Mouse (Mus musculus): ENCODE results near the gene Pdpr. TPM values are rescaled to one million over a fixed set of nuclear protein-coding genes. Genes with fewer than 3 reads are reported as not detected.
"Not testable (repeated sequence)": the region's sequence is repeated elsewhere in the genome, so short reads cannot be mapped to it uniquely, and the experiment has no call there.

The Pdpr gene
- polyA plus RNA-seq, 1 experiment = 22.4 TPM

DNA sequence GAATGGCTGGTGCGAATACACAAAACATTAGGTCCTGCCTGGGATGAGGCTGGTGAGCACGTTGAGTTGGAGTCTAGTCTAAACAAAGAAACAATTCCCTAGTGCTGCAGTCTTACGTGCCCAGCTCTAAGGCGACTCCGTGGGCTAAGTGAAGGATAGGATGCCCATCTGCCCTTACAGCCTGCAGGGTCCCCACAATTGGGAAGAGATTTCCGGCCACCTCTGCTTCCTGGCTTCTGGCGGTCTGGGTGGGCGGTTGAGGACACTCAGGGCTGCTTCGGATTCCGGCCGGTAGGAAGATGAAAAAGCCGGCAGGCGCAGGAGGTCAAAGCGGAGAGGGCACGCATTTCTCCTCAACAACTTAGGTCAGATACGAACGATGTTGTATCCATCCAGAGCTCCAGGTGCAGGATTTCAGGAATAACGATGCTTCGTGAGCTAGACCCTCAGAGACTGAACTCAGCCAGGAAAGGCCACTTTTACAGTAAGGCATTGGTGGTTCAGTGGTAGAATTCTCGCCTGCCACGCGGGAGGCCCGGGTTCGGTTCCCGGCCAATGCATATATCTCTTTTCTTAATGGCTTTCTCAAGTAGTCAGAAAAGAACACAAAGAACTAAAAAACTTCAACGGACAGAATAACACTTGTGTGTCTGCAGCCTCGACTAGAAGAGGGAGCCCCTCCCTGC is 32.2 kb upstream of the Pdpr start:
- peak overlapping the region; percentile 59 for H3K9ac ChIP-seq (ENCODE audit: low read depth, poor library complexity, severe bottlenecking)
- H3K9me3 ChIP-seq (replicated peaks; ENCODE audit: control insufficient read depth, insufficient read depth, low read length, poor library complexity, severe bottlenecking) = no peaks in the 10 kb centered on the region
- 0 out of 2 replicates have a peak overlapping the region, but pooled peaks have one; percentile 5 for H3K27ac ChIP-seq (ENCODE audit: insufficient read depth, low read length)
- peaks cover 4% of the 10 kb centered on the region for H3K4me1 ChIP-seq (ENCODE audit: control insufficient read depth, insufficient read depth, low read length)
- peak overlapping the region; percentile 84 for H3K4me3 ChIP-seq (ENCODE audit: low read depth, low read length)
- H3K27me3 ChIP-seq (ENCODE audit: control insufficient read depth, insufficient read depth, low read length, poor library complexity, severe bottlenecking) = no peaks in the 10 kb centered on the region
- TF ChIP-seq CTCF (IDR thresholded peaks at IDR 0.05; ENCODE audit: low read depth, low read length) = no peak
- TF ChIP-seq EP300 (IDR thresholded peaks at IDR 0.05; ENCODE audit: insufficient read depth, low read depth, low read length) = 0 out of 2 replicates have a peak, but pooled peaks have one; percentile 28
- peaks cover 9% of the 10 kb centered on the region for H3K36me3 ChIP-seq (ENCODE audit: control insufficient read depth, insufficient read depth, low read length, poor library complexity, severe bottlenecking)

GRCm38 (mm10) chr8:111062893-111063292 is 31.5 kb upstream of the Pdpr start:
- Histone ChIP-seq H3K36me3 (ENCODE audit: control insufficient read depth, insufficient read depth, low read length, poor library complexity, severe bottlenecking) (peaks cover 4% of the 10 kb centered on the region), H3K4me1 (ENCODE audit: control insufficient read depth, insufficient read depth, low read length) (peaks cover 2% of the 10 kb centered on the region), H3K27me3 (ENCODE audit: control insufficient read depth, insufficient read depth, low read length, poor library complexity, severe bottlenecking) (no peaks in the 10 kb centered on the region), H3K27ac (ENCODE audit: insufficient read depth, low read length) (peak overlapping the region; percentile 48; the same call in 1 of the 2 replicates), H3K4me3 (ENCODE audit: low read depth, low read length) (no peak overlapping the region), H3K9ac (ENCODE audit: low read depth, poor library complexity, severe bottlenecking) (no peak overlapping the region), H3K9me3 (replicated peaks; ENCODE audit: control insufficient read depth, insufficient read depth, low read length, poor library complexity, severe bottlenecking) (no peaks in the 10 kb centered on the region)
- no peak for TF ChIP-seq CTCF (IDR thresholded peaks at IDR 0.05; ENCODE audit: low read depth, low read length)
- no peak for TF ChIP-seq EP300 (IDR thresholded peaks at IDR 0.05; ENCODE audit: insufficient read depth, low read depth, low read length)
- TF ChIP-seq POLR2A (IDR thresholded peaks at IDR 0.05; ENCODE audit: insufficient read depth, low read length) = no peak

DNA sequence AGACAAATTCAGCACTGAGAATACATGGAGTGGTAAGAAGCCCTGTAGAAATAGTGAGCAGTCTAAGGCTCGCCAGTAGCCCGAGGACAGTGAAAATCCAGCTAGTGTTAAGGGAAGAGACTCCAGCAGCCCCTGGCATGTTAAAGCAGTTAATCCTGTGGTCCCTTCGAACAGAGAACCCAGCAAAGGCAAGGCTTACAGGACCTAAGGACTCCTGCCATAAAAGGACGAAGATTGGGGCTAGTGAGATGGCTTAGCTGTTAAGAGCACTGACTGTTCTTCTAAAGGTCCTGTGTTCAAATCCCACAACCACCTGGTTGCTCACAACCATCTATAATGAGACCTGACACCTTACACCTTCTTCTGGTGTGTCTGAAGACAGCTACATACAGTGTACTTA is 28.1 kb upstream of the Pdpr start:
- no peak overlapping the region for H3K4me3 ChIP-seq (ENCODE audit: low read depth, low read length)
- H3K27ac ChIP-seq (ENCODE audit: insufficient read depth, low read length) = no peak overlapping the region
- no peak overlapping the region for H3K9ac ChIP-seq (ENCODE audit: low read depth, poor library complexity, severe bottlenecking)
- no peaks in the 10 kb centered on the region for H3K27me3 ChIP-seq (ENCODE audit: control insufficient read depth, insufficient read depth, low read length, poor library complexity, severe bottlenecking)
- no peaks in the 10 kb centered on the region for H3K9me3 ChIP-seq (replicated peaks; ENCODE audit: control insufficient read depth, insufficient read depth, low read length, poor library complexity, severe bottlenecking)
- TF ChIP-seq POLR2A (IDR thresholded peaks at IDR 0.05; ENCODE audit: insufficient read depth, low read length) (no peak), EP300 (IDR thresholded peaks at IDR 0.05; ENCODE audit: insufficient read depth, low read depth, low read length) (no peak), CTCF (IDR thresholded peaks at IDR 0.05; ENCODE audit: low read depth, low read length) (no peak)
- no peaks in the 10 kb centered on the region for H3K4me1 ChIP-seq (ENCODE audit: control insufficient read depth, insufficient read depth, low read length)
- no peaks in the 10 kb centered on the region for H3K36me3 ChIP-seq (ENCODE audit: control insufficient read depth, insufficient read depth, low read length, poor library complexity, severe bottlenecking)

DNA sequence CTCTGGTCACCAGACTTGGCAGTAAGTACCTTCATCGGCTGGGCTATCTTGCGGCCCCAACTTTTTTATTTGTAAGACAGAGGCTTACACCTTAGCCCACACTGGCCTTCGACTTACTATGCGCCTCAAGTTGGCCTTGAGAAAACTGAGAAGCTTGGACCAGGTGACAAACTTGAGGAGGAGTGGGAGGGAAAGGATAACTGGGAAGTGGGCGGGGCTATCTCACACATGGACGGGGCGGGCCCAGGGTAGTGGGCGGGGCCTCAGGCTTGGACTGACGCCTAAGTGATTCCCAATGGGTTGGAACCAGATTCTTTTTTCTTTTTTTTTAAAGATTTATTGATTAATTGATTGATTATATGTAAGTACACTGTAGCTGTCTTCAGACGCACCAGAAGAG is 27.0 kb upstream of the Pdpr start:
- Histone ChIP-seq H3K9ac (ENCODE audit: low read depth, poor library complexity, severe bottlenecking) (no peak overlapping the region), H3K4me3 (ENCODE audit: low read depth, low read length) (no peak overlapping the region), H3K9me3 (replicated peaks; ENCODE audit: control insufficient read depth, insufficient read depth, low read length, poor library complexity, severe bottlenecking) (no peaks in the 10 kb centered on the region), H3K27ac (ENCODE audit: insufficient read depth, low read length) (no peak overlapping the region), H3K4me1 (ENCODE audit: control insufficient read depth, insufficient read depth, low read length) (no peaks in the 10 kb centered on the region), H3K36me3 (ENCODE audit: control insufficient read depth, insufficient read depth, low read length, poor library complexity, severe bottlenecking) (no peaks in the 10 kb centered on the region), H3K27me3 (ENCODE audit: control insufficient read depth, insufficient read depth, low read length, poor library complexity, severe bottlenecking) (no peaks in the 10 kb centered on the region)
- TF ChIP-seq CTCF (IDR thresholded peaks at IDR 0.05; ENCODE audit: low read depth, low read length) = no peak
- no peak for TF ChIP-seq EP300 (IDR thresholded peaks at IDR 0.05; ENCODE audit: insufficient read depth, low read depth, low read length)
- no peak for TF ChIP-seq POLR2A (IDR thresholded peaks at IDR 0.05; ENCODE audit: insufficient read depth, low read length)

- H3K4me3 ChIP-seq (ENCODE audit: low read depth, low read length); H3K27me3 ChIP-seq (ENCODE audit: control insufficient read depth, insufficient read depth, low read length, poor library complexity, severe bottlenecking); H3K27ac ChIP-seq (ENCODE audit: insufficient read depth, low read length); H3K36me3 ChIP-seq (ENCODE audit: control insufficient read depth, insufficient read depth, low read length, poor library complexity, severe bottlenecking); H3K9ac ChIP-seq (ENCODE audit: low read depth, poor library complexity, severe bottlenecking); H3K9me3 ChIP-seq (replicated peaks; ENCODE audit: control insufficient read depth, insufficient read depth, low read length, poor library complexity, severe bottlenecking); H3K4me1 ChIP-seq (ENCODE audit: control insufficient read depth, insufficient read depth, low read length): not testable (repeated sequence)
Measured at GRCm38 (mm10) chr8:111068660-111069059, 25.8 kb upstream of the Pdpr start.

DNA sequence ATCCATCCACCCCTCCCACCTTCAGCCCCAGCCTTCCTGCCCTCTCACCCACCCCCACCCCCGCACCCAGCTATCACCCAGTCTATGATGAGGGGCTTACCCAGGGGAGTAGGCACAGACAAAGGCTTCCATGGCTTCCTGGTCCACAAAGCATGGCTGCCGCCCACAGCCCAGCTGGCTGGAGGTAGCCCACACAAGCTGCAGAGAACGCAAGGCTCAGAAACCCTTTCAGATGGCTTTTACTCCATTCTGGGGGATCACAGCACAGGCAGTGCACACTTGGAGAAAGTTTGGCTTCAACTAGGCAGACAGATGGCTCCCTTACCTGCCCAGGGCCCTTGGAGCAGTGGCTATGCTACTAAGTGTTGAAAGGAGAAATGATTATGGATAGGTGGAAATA is 18.5 kb upstream of the Pdpr start:
- Histone ChIP-seq H3K9me3 (replicated peaks; ENCODE audit: control insufficient read depth, insufficient read depth, low read length, poor library complexity, severe bottlenecking) (no peaks in the 10 kb centered on the region), H3K4me3 (ENCODE audit: low read depth, low read length) (no peak overlapping the region), H3K9ac (ENCODE audit: low read depth, poor library complexity, severe bottlenecking) (no peak overlapping the region), H3K4me1 (ENCODE audit: control insufficient read depth, insufficient read depth, low read length) (no peaks in the 10 kb centered on the region), H3K27ac (ENCODE audit: insufficient read depth, low read length) (no peak overlapping the region), H3K27me3 (ENCODE audit: control insufficient read depth, insufficient read depth, low read length, poor library complexity, severe bottlenecking) (no peaks in the 10 kb centered on the region), H3K36me3 (ENCODE audit: control insufficient read depth, insufficient read depth, low read length, poor library complexity, severe bottlenecking) (no peaks in the 10 kb centered on the region)
- TF ChIP-seq CTCF (IDR thresholded peaks at IDR 0.05; ENCODE audit: low read depth, low read length) (no peak), EP300 (IDR thresholded peaks at IDR 0.05; ENCODE audit: insufficient read depth, low read depth, low read length) (no peak), POLR2A (IDR thresholded peaks at IDR 0.05; ENCODE audit: insufficient read depth, low read length) (no peak)

Data from ES-Bruce4 (cell line).